30 mouse cellular contexts compared by ENCODE assay signal in the genomic region with DNA sequence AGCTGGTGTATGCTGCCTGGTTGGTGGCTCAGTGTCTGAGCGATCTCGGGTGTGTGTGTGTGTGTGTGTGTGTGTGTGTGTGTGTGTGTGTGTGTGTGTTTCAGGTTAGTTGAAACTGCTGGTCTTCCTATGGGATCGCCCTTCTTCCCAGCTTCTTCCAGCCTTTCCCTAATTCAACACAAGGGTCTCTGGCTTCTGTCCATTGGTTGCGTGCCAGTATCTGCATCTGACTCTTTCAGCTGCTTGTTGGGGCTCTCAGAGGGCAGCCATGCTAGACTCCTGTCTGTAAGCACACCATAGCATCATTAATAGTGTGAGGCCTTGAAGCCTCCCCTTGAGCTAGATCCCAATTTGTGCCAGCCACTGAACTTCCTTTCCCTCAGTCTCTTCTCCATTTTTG. TPM values are rescaled to one million over a fixed set of nuclear protein-coding genes. Genes with fewer than 3 reads are reported as not detected.
DNase-seq lines count a peak whose midpoint lies in the region; ATAC-seq and TF ChIP-seq lines count a peak whose summit lies in the region.
"Had no signal": no experiment of that assay in that cellular context is flagged by ENCODE, and none has a peak within 500 bp of the region (broad histone marks: within the 10 kb centered on the region; RNA-seq: fewer than 3 reads in every experiment).

No protein-coding gene starts in this region.

- H3K4me1 ChIP-seq in embryonic facial prominence, embryonic 14.5 days (ENCODE audit: control insufficient read depth, insufficient read depth, low read length): peaks cover 14% of the 10 kb centered on the region; the same call in 1 of the 2 replicates
- H3K4me1 ChIP-seq in embryonic facial prominence, embryonic 10.5 days: peaks cover 5% of the 10 kb centered on the region; the same call in 1 of the 2 replicates
- H3K4me1 ChIP-seq in hindbrain, postnatal 0 days (ENCODE audit: insufficient read depth, low read length): no peaks in the 10 kb centered on the region
- peaks cover 3% of the 10 kb centered on the region; the same call in 1 of the 2 replicates for H3K4me1 ChIP-seq in hindbrain, embryonic 16.5 days (ENCODE audit: control insufficient read depth, insufficient read depth, low read depth, low read length)
- H3K4me1 ChIP-seq in stomach, embryonic 15.5 days: no peaks in the 10 kb centered on the region
- no peaks in the 10 kb centered on the region for H3K4me1 ChIP-seq in stomach, postnatal 0 days (replicated peaks; ENCODE audit: control insufficient read depth, insufficient read depth)
- H3K4me1 ChIP-seq: forebrain, embryonic 10.5 days; hindbrain, embryonic 13.5 days; megakaryocyte, embryonic 14.5 days; midbrain, embryonic 12.5 days had no signal

- peak overlapping the region; percentile 44; the same call in 1 of the 2 replicates for H3K27ac ChIP-seq in embryonic facial prominence, embryonic 14.5 days (replicated peaks; ENCODE audit: low read depth, low read length)
- no peak overlapping the region for H3K27ac ChIP-seq in embryonic facial prominence, embryonic 10.5 days (replicated peaks)
- no peak overlapping the region for H3K27ac ChIP-seq in hindbrain, postnatal 0 days
- H3K27ac ChIP-seq in hindbrain, embryonic 16.5 days (ENCODE audit: low read depth, low read length): no peak overlapping the region
- 0 out of 2 replicates have a peak overlapping the region, but pooled peaks have one; percentile 21 for H3K27ac ChIP-seq in stomach, embryonic 15.5 days
- H3K27ac ChIP-seq in stomach, postnatal 0 days (replicated peaks): no peak overlapping the region
- H3K27ac ChIP-seq: forebrain, embryonic 10.5 days; gastrocnemius, adult 2 months; hindbrain, embryonic 13.5 days; kidney, embryonic 15.5 days; left cerebral cortex, adult 2 months; midbrain, embryonic 12.5 days had no signal

- H3K36me3 ChIP-seq in embryonic facial prominence, embryonic 14.5 days (ENCODE audit: control insufficient read depth, insufficient read depth, low read length): peaks cover 8% of the 10 kb centered on the region; the same call in 1 of the 2 replicates
- peaks cover 8% of the 10 kb centered on the region for H3K36me3 ChIP-seq in embryonic facial prominence, embryonic 10.5 days (replicated peaks)
- H3K36me3 ChIP-seq in hindbrain, postnatal 0 days (ENCODE audit: insufficient read depth, low read length): no peaks in the 10 kb centered on the region; the same call in 1 of the 2 replicates
- H3K36me3 ChIP-seq in hindbrain, embryonic 16.5 days (ENCODE audit: control insufficient read depth, insufficient read depth, low read length): no peaks in the 10 kb centered on the region
- no peaks in the 10 kb centered on the region for H3K36me3 ChIP-seq in stomach, embryonic 15.5 days
- no peaks in the 10 kb centered on the region for H3K36me3 ChIP-seq in stomach, postnatal 0 days (ENCODE audit: control insufficient read depth, insufficient read depth, low read length)

- no peaks in the 10 kb centered on the region for H3K27me3 ChIP-seq in embryonic facial prominence, embryonic 14.5 days (replicated peaks; ENCODE audit: control insufficient read depth, insufficient read depth, low read length)
- no peaks in the 10 kb centered on the region for H3K27me3 ChIP-seq in embryonic facial prominence, embryonic 10.5 days (replicated peaks; ENCODE audit: low read depth, poor library complexity, severe bottlenecking)
- no peaks in the 10 kb centered on the region for H3K27me3 ChIP-seq in hindbrain, postnatal 0 days (ENCODE audit: insufficient read depth, low read length)
- H3K27me3 ChIP-seq in hindbrain, embryonic 16.5 days (replicated peaks; ENCODE audit: control insufficient read depth, insufficient read depth, low read length): no peaks in the 10 kb centered on the region
- H3K27me3 ChIP-seq in stomach, embryonic 15.5 days (replicated peaks): no peaks in the 10 kb centered on the region
- H3K27me3 ChIP-seq in stomach, postnatal 0 days (ENCODE audit: control insufficient read depth, insufficient read depth, low read length): no peaks in the 10 kb centered on the region
- H3K27me3 ChIP-seq: hindbrain, embryonic 13.5 days; kidney, embryonic 15.5 days; midbrain, embryonic 12.5 days; Patski had no signal

- ATAC-seq in embryonic facial prominence, embryonic 14.5 days (ENCODE audit: low read depth): no peak
- no peak for ATAC-seq in hindbrain, postnatal 0 days
- no peak for ATAC-seq in hindbrain, embryonic 16.5 days
- ATAC-seq in stomach, embryonic 15.5 days (ENCODE audit: insufficient read depth, low FRiP score, low read depth): no peak
- no peak for ATAC-seq in stomach, postnatal 0 days (ENCODE audit: low FRiP score, low TSS enrichment)
- ATAC-seq: lung, postnatal 0 days; Patski had no signal

- H3K4me3 ChIP-seq in embryonic facial prominence, embryonic 14.5 days (ENCODE audit: low read depth, low read length): no peak overlapping the region
- no peak overlapping the region for H3K4me3 ChIP-seq in embryonic facial prominence, embryonic 10.5 days
- no peak overlapping the region for H3K4me3 ChIP-seq in hindbrain, postnatal 0 days (ENCODE audit: low read length)
- H3K4me3 ChIP-seq in hindbrain, embryonic 16.5 days (ENCODE audit: low read length): no peak overlapping the region
- no peak overlapping the region for H3K4me3 ChIP-seq in stomach, embryonic 15.5 days (replicated peaks)
- no peak overlapping the region for H3K4me3 ChIP-seq in stomach, postnatal 0 days (ENCODE audit: low read depth, low read length)
- H3K4me3 ChIP-seq: forebrain, embryonic 10.5 days; gastrocnemius, adult 2 months; hindbrain, embryonic 13.5 days; kidney, embryonic 15.5 days; left cerebral cortex, adult 2 months; megakaryocyte, embryonic 14.5 days; midbrain, embryonic 12.5 days had no signal

- no peaks in the 10 kb centered on the region for H3K9me3 ChIP-seq in embryonic facial prominence, embryonic 14.5 days (ENCODE audit: control insufficient read depth, low read length)
- H3K9me3 ChIP-seq in embryonic facial prominence, embryonic 10.5 days: no peaks in the 10 kb centered on the region
- H3K9me3 ChIP-seq in hindbrain, postnatal 0 days (ENCODE audit: low read length): no peaks in the 10 kb centered on the region
- H3K9me3 ChIP-seq in hindbrain, embryonic 16.5 days (ENCODE audit: control insufficient read depth, low read length): no peaks in the 10 kb centered on the region
- no peaks in the 10 kb centered on the region for H3K9me3 ChIP-seq in stomach, embryonic 15.5 days
- H3K9me3 ChIP-seq in stomach, postnatal 0 days (ENCODE audit: control insufficient read depth, low read length): no peaks in the 10 kb centered on the region
- H3K9me3 ChIP-seq: forebrain, embryonic 10.5 days; hindbrain, embryonic 13.5 days; kidney, embryonic 15.5 days; midbrain, embryonic 12.5 days had no signal

- no peak overlapping the region for H3K4me2 ChIP-seq in embryonic facial prominence, embryonic 14.5 days (ENCODE audit: low read depth, low read length)
- H3K4me2 ChIP-seq in hindbrain, postnatal 0 days (ENCODE audit: low read depth, low read length): no peak overlapping the region
- H3K4me2 ChIP-seq in hindbrain, embryonic 16.5 days (ENCODE audit: low read length): no peak overlapping the region
- H3K4me2 ChIP-seq in stomach, embryonic 15.5 days: no peak overlapping the region
- no peak overlapping the region for H3K4me2 ChIP-seq in stomach, postnatal 0 days (replicated peaks; ENCODE audit: low read depth)
- H3K4me2 ChIP-seq: heart, embryonic 11.5 days; hindbrain, embryonic 13.5 days; kidney, embryonic 15.5 days; liver, embryonic 11.5 days; midbrain, embryonic 12.5 days had no signal

- no peak for TF ChIP-seq EP300 in stomach, postnatal 0 days (optimal IDR thresholded peaks at IDR 0.05)

- H3K9ac ChIP-seq in embryonic facial prominence, embryonic 14.5 days (ENCODE audit: low read depth, low read length): no peak overlapping the region
- no peak overlapping the region for H3K9ac ChIP-seq in hindbrain, postnatal 0 days (replicated peaks; ENCODE audit: low read length)
- no peak overlapping the region for H3K9ac ChIP-seq in hindbrain, embryonic 16.5 days (ENCODE audit: low read depth, low read length)
- no peak overlapping the region for H3K9ac ChIP-seq in stomach, embryonic 15.5 days
- no peak overlapping the region for H3K9ac ChIP-seq in stomach, postnatal 0 days (ENCODE audit: low read length)
- H3K9ac ChIP-seq: hindbrain, embryonic 13.5 days; kidney, embryonic 15.5 days; midbrain, embryonic 12.5 days had no signal

- no peak for DNase-seq in embryonic facial prominence, embryonic 14.5 days (ENCODE audit: low spot score)
- DNase-seq in embryonic facial prominence, embryonic 10.5 days (ENCODE audit: low spot score): no peak
- DNase-seq in hindbrain, postnatal 0 days (ENCODE audit: low spot score): peak; percentile 66
- no peak for DNase-seq in stomach, postnatal 0 days (ENCODE audit: low spot score)
- no peak for DNase-seq in urinary bladder, adult 18-20 months (ENCODE audit: low spot score in 2 of 2)
- DNase-seq: adrenal gland, postnatal 10 days; cerebellum, adult 11 months; cerebellum, postnatal 25 days; gastrocnemius, adult 2 months; gastrocnemius, postnatal 36 days; heart, adult 18-20 months; heart, postnatal 36 days; kidney, adult 18-20 months; kidney, postnatal 25 days; lung, postnatal 4 days; right cerebral cortex, postnatal 14 days; thymus, adult 18-20 months; thymus, postnatal 25 days had no signal

- 66% methylated on average over 4 of the region's 4 CpGs for WGBS in embryonic facial prominence, embryonic 14.5 days
- 85% methylated on average over 4 of the region's 4 CpGs for WGBS in embryonic facial prominence, embryonic 10.5 days
- 39% methylated on average over 4 of the region's 4 CpGs for WGBS in hindbrain, postnatal 0 days
- 57% methylated on average over 4 of the region's 4 CpGs for WGBS in hindbrain, embryonic 16.5 days
- WGBS in stomach, embryonic 15.5 days: 84% methylated on average over 4 of the region's 4 CpGs
- 74% methylated on average over 4 of the region's 4 CpGs for WGBS in stomach, postnatal 0 days

- no peak for TF ChIP-seq CTCF in hindbrain, postnatal 0 days (IDR thresholded peaks at IDR 0.05; ENCODE audit: low read depth)
- TF ChIP-seq CTCF in stomach, postnatal 0 days (IDR thresholded peaks at IDR 0.05; ENCODE audit: low read depth): no peak

RNA-seq across cellular contexts. Expression of a gene that starts 49.7 kb away (rescaled TPM):
- 17.4 and 19.0 TPM in 2 replicates for polyA plus RNA-seq in embryonic facial prominence, embryonic 14.5 days (2014; fragmentation: Nextera tagmentation; extraction: Ambion mirVana)
- 12.8 and 13.3 TPM in 2 replicates for polyA plus RNA-seq in embryonic facial prominence, embryonic 10.5 days (2016; fragmentation: Nextera tagmentation; extraction: Ambion mirVana)
- total RNA-seq in hindbrain, postnatal 0 days (2014; rRNA removed): 41.9 and 49.8 TPM in 2 replicates
- polyA plus RNA-seq in hindbrain, postnatal 0 days (2015; fragmentation: Nextera tagmentation; extraction: Ambion mirVana): 9.7 and 11.1 TPM in 2 replicates
- polyA plus RNA-seq in hindbrain, embryonic 16.5 days (2015; fragmentation: Nextera tagmentation; extraction: Ambion mirVana): 14.5 and 16.8 TPM in 2 replicates
- 10.2 and 10.9 TPM in 2 replicates for polyA plus RNA-seq in stomach, embryonic 15.5 days (2015; fragmentation: Nextera tagmentation; extraction: Ambion mirVana)
- polyA plus RNA-seq in stomach, postnatal 0 days (2015; fragmentation: Nextera tagmentation; extraction: Ambion mirVana): 3.5 and 3.6 TPM in 2 replicates

Comparison
In these comparisons a context has a peak if more than half of its experiments do, and no peak if none do; other contexts are left out.
1. H3K27ac ChIP-seq: peak in embryonic facial prominence, embryonic 14.5 days (single experiment) and stomach, embryonic 15.5 days (single experiment); none in embryonic facial prominence, embryonic 10.5 days (single experiment), hindbrain, postnatal 0 days (single experiment), hindbrain, embryonic 16.5 days (single experiment) and stomach, postnatal 0 days (single experiment).